Mouse (Mus musculus): Measurements from ENCODE around the gene Fgf2. TPM values are rescaled to one million over a fixed set of nuclear protein-coding genes. Genes with fewer than 3 reads are reported as not detected.
A peak's percentile ranks its signal among the peaks of the same experiment; 100 is the strongest.

Fgf2 gene
- 1 to 10 TPM; 7.3 to 8.5 TPM for total RNA-seq (2021)

DNA sequence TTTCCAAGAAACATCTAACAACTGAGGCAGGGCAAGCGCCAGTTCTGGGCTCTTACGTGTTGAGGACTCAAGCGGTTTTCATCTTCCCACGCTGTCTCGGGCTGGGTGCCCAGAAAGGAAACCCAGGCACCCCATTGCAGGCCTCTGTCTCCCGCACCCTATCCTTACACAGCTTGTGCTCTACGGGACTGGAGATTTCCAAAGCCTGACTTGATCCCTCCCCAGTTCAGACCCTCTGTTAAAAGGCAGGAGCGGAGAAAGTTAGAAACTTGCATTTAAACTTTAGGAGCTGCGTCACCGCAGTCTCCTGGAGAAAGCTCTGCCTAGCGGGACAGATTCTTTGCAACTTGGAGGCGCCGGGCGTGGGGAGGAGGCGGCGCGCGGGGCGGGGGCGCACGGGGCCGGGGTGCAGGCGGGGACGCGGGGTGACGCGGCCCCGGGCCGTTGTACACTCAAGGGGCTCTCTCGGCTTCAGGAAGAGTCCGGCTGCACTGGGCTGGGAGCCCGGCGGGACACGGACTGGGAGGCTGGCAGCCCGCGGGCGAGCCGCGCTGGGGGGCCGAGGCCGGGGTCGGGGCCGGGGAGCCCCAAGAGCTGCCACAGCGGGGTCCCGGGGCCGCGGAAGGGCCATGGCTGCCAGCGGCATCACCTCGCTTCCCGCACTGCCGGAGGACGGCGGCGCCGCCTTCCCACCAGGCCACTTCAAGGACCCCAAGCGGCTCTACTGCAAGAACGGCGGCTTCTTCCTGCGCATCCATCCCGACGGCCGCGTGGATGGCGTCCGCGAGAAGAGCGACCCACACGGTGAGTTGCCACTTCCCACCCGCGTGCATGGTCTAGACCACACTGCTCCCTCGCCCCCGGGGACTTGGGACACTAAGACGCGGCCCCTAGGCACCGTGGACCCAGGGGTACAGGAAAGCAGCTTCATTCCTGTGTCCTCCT, at the start of gene Fgf2:
TSS of gene Fgf2 (plus strand) at position 126 of the 945 bp plus-strand sequence.
- DNase-seq, result peak in 1 of 2 experiments; percentile 27

DNA sequence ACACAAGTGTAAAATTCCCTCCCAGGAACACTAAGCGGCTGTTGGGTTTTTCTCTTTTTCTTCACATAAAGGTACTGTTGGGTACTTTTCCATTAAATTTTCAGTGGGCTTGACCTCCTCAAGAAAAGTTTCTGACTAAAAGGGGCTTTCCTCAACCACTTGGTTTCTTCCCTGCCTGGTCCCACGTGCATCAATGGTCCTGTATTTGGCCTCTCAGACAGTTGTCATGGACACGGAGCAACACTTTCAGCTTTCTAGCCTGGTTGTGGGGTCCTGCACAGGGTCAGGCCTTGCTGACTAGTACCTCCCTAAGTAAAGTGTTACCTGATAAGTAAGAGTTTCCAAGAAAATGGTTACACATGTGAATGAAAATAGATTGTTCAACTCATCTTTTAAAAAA, 48.7 kb upstream of the Fgf2 start:
- DNase-seq, result no peak

DNA sequence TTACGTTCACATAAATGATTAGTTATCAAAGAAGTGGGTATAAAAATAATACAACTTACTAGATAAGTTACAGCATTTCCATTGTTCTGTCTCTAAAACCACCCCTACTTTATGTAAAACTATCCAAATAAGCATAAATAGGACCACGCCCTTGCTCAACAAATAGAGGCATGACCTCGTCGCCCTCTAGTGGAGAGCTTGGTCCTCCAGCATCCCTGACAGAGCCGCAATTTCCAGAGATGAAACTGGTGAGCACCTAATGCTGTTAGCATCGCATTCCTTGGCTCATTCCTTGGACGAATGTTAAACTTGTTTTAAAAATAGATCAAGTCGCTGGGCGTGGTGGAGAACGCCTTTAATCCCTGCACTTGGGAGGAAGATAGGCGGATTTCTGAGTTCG, 45.5 kb upstream of the Fgf2 start:
- no peak for DNase-seq

DNA sequence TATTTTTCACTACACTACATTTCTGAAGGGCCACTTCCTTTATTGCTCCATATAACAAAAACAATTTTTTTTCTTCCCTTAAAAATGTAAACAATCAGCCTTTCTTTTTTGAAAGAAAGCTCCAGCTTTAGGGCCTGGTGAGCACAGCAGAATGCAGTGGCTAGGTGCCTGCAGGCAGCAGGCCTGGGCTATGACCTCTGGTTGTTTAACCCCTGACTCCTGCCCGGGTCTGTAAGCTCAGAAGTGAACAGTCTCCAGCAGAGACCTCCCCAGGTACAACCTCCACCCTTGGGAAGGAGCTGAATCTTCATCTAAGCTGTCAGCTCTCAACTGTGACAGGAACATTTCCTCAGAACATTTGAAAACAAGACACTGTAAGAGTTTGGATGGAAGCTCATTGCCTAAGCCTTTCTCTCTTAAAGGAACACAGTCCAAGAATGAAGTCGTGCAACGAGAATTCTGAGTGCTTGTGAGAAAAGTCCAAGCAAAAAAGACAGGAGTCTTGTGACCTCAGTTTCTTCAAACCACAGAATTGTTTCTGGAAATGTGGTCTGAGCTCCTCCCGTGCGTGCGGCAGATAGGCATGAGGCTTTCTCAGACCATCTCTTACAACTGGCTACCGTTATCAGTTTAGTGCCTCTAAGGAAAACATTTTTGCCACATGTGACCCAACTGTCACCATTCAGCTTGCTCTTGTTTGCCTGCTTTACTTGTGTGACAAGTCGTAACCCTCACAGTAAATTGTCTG, 44.6 kb upstream of the Fgf2 start:
- DNase-seq, result no peak

DNA sequence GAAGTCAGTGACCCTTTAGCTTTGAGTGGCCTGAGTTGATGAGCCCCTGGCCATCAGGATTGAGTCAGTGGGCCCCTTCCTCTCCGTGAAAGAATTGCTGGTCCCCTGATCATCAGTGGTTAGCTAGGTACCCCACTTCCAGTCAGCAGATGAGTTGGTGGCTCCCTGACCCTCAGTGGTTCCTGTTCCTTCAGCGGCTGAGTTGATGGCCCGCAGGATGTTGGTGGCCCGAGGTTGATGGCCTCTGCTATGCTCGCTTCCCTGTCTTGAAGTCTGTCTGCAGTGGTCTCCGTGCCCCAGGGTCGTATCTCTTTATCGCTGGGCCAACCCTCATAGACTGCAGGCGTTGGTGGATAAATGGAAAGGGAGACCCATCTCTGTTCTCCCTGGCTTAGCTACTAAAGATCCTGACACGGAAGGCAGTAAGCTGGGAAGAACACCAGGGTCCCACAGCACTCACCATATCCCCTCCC, 36.2 kb upstream of the Fgf2 start:
- no peak for DNase-seq

DNA sequence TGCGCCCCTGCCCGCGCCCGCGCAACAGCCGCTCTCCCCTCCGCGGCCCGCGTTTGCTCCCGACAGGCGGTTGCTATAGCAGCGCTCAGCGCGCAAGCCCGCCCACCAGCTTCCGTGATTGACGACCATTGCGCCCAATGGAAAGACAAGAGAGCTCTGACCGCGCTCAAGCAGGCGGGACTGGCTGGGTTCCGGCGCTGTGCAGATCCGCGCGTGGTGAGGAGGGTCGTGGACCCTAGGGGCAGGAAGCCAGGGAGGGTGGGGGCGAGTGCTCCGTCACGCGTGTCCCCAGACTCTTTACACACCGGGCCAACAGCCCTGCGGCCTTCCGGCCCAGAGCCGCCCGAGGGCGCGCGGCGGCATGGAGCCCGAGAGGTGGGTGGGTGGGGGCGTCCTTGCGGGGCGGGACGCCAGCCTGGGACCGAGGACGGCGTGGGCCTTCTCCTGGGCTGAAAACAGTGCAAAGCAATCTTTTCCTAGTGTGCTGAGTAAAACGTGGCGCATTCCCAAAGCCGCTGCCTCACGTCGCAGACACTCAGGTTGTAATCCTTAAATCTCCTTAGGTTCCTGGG, 35.7 kb upstream of the Fgf2 start, which contains the start of the genes Bbs12 and Cetn4:
TSS of gene Bbs12 (plus strand) at position 185 of the 572 bp plus-strand sequence.
TSS of gene Cetn4 (minus strand) at position 339 of the 572 bp plus-strand sequence.
- DNase-seq, result peak; percentile 97 to 98

DNA sequence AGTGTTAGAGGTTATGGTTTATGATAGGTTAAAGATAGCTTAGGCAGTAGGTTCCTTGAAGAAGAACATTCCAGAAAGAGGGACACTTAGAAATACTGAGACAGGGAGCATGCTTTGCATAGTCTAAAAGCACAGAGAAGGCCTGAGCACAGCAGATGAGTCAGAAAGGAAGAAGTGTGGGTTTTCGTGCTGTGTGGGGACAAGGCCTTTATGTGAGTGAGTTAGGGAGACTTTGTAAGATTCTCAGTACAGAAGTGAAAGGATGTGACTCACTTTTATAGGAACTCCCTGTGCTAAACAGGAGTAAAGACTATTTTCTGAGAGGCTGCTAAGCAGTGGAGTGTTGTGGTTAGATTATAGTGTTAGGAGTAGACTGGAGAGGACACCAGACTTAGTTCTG, 34.8 kb upstream of the Fgf2 start:
- DNase-seq, result no peak

DNA sequence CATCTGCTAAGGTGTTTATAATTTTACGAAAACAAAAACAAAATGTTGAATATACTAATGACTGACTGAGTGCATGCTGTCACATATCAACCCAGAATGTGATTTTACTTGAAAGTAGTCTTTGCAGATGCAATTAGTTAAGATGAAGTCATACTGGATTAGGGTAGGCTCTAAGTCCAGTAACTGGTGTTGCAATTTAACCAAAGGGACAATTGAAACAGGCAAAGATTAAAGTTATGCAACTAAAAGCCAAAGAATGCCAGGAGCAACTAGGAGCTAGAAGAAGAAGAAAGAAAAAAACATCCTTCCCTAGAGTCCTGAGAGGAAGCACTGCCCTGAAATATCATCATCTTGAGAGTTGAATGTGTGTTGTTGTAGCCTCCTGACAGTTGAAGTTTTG, 31.9 kb upstream of the Fgf2 start:
- DNase-seq, result no peak

DNA sequence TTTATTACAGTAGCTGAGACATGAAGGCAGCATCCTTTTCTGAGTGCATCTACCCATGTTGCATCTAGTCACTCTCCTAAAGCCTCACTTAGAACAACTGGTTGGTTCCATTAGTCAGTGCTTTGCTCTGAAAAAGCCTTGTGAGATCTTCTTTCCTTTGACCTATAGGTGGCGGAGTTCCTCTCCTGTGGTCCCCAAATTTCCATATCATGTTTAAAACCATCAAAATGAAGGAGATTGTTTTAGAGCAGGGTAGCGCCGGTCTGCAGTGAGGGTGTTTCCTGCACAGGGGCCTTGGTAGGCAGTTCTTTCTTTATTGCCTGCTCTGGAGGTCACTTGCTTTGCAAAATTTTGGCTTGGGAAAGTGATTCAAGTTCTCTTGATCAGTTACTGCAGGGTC, 23.8 kb upstream of the Fgf2 start:
- DNase-seq, result no peak

DNA sequence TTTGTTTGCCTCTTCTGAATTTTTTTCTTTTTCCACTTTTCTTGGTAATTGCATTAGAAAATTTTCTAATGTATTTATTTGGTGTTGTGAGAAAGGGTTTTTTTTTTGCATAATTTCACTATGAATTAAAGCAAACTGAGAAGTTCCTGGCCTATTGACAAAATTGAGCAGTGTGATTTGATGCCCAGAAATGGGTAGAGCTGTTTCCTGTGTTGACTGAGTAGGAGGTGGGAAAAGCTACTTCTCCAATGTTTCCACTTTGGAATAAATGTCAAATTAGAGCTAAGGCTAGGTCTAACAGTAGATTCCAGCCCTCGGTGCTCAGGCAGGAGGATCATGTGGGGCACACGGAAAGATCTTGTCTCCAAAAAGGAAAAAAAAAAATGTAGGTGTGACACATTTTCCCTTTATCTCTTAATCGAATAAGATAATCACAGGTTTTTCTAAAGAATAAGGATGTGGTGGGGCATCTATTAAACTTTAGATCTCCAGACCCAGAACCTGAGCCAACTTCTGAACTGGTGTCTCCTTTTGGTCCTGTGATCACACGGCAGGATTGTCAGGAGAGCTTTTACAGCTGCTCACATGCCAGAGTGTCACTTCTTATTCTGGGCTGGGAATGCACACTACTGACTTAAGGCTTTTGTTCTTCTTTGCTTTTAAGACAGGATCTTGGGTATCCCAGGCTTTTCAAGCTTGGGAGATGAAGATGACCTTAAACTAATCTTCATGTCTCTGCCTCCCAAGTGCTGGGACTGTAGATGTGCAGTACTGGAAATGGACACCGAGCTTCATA, 22.6 kb upstream of the Fgf2 start:
- DNase-seq, result no peak

DNA sequence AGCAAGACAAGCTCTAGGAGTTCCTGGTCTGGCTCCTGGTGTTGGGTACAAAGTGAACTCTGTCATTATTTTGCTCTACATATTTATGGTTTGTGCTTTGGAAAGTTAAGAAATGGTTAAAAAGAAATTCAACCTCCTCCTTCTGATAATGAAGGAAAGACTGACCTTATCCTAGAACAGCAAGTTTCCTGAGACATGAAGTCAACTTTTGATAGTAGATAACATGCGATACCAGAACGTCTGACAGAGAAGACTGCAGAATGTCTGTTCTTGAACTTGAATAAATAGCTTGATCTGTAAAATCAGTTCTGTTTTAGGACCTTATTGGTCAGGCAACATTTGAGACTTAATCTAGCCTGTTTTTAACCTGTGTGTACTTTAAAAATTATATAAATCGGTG, 21.5 kb upstream of the Fgf2 start:
- DNase-seq, result no peak

DNA sequence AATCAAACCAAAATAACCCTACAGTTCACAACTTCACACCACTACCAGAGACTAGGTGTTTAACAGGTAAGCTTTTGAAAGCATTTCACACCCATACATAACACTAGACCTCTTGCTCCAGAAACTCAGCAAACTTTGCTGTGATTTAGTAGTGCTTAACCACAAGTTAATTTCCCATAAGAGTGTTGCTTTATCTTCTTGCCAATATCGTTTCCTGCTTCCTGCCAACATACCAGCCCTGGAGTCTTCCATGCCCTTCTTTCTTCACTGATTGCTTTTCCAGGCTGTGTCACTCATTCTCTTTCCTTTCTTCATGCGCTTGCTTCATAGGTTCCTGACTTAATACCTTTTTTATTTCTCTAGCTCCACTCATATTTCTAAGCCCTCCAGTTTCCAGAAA, 19.7 kb upstream of the Fgf2 start:
- no peak for DNase-seq

DNA sequence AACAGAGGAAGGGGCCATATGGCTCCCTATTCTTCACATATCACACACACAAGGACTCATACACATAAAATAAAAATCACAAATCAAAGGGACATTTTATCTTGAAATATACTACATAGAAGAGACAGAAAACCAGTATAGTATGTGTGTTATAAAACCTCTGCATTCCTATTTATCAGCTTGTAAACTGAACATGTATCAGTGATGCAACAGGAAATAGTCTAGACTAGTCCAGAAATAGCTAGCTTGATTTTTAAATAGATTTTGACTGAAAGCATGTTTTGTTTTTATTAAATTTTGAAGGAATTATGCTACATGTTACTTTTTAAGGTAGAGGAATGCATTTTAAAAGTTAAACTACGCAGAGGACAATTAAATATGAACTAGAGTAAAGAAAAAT, 18.2 kb upstream of the Fgf2 start:
- DNase-seq, result no peak

DNA sequence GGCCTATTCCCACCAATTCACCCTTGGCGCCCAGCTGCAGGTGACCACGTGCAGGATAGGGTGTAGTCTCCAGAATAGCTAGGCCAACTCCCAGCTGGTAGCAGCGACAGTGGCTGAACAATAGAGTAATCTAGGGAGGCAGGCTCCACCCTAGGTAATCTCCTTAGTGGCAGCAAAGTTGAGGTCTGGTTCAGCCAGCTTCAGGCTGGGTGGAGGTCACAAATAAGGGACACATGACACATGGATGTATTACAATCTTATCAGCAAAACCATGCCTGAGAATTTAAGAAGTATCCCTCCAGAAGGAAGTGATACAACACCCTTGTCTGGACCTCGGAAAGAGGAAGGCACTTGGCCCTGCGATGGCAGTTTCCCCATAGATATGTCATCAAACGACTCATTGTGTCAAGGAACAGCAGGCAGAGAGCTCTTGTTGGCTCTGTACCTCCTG, 16.1 kb upstream of the Fgf2 start:
- DNase-seq, result no peak

DNA sequence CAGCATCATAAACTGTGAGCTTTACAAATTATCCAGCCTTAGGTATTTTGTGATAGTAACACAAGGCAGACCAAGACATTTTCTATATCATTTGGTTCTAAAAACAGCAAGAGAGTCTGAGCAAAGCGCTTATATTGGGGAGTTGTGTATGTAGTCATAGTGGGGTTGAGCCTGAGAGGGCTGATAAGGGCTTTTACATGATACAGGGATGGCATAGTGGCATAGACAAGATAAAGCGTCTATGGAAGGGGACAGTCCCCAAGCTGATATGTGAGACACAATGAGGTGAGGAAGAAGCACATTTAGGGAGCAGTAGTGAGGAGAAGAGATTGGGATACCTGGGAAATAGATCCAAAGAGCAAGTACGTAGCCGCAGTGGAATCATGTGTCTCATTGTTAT, 14.1 kb upstream of the Fgf2 start:
- no peak for DNase-seq

DNA sequence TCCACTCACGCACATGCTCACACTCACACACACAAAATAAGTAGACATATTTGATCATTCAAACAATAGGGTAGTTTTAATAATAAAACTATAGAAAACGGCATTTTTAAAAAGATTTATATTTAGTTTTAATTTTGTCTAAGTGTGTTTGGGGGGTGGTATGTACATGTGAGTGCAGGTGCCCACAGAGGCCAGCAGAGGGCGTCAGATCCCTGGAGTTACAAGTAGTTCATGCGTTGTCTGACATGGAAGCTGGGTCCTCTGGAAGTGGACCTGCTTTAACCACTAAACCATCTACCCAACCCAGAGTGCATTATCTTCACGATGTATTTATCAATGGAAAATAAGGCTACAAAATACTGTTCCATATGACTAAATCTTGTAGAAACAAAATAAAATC, 7.0 kb upstream of the Fgf2 start:
- no peak for DNase-seq

DNA sequence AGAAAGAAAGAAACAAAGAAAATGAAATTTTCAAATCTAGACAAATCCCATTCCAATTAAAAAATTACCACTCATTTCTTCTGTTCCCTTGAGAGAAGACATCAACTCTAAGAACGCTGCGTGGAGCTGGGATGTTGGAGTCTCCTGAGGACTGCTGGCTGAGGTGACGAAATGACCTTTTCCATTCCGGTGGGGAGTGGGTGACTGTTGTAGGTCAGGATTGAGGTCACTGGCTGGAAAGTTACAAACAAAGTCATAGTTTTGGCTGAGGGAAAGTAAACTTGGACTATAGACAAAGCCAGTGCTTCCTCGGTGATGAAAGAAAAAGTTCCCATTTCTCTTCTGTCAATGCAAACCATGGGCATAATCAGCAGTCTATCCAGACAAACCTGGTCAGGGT, 5.3 kb upstream of the Fgf2 start:
- DNase-seq, result no peak

DNA sequence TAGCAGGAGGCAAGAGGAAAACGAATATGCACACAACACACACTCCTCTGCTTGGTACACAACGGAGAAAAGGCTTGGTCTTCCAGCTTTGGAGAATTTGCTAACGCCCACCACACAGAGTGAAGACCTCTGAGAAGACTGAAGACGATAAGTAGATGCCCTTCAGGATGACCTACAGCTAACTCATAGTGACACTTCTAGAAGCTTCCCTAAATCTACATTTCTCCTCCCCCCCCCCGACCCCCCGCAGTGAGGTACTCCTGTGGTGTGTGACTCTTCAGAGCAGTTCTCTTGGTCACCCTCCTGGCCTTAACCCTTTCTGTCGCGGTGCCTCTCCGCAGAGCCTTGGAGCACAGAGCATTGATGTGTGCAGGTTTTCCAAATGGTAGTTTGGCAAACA, 475 bp upstream of the Fgf2 start:
- DNase-seq, result no peak

DNA sequence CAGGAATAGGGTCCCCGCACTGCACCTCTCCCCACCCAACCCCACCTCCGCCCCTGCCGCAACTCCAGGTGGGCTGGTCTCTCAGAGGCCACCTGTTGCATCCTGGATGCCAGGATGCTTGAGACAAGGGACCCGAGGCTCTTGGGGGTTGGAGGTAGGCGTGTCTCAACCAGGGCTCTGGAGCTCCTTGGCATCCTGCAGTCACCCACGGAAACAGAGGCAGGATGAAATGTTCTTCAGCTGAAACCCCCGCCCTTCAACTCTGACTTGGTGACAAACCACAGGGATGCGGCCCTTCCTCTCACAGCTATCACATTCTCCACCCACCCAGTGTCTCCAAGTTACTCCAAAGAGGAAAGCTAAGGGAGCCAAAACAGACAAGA, 1.0 kb downstream of the Fgf2 start:
- DNase-seq, result no peak

DNA sequence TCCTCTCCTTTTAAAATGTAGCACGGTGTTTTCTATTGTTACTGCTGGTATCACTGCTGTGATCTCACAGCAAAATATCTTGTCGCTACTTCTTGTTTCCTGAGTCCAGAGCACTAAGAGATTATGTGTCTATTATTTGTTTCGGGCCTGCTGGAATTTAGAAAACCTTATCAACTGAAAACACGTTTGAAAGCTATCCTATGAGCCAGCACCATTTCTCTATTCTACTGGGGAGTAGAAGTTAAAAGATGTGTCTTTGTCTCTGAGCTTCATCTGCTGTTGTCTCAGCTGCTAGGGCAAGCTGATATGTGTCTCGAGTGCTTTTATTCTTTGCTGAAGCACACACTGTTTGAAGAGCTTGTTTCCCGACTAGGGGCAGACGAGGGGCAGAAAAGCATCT, 2.2 kb downstream of the Fgf2 start:
- no peak for DNase-seq

DNA sequence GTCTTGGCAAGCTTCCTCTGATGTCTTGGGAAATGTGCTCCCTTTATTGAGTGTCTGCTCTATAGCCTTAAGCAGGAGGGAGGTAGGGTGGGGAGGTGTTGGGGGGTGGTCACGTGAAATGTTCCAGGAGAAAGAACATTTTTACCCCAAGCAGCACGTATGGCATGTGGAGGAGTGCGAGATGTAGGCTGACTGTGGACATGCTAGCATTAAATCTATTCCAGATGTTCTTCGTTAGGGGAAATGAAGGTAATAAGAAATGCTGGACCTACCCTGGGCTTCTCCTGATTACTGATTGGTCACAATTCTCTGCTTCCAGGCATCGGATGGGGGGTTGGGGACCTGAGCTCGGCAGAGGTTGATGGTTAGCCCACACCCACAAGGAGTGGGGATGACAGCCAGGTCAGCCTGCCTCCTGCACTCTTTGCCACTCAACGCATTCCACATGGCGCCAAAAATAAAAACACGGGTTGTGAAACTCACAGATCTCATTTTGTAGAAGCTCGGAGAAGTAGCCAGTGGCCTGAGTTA, 5.9 kb downstream of the Fgf2 start:
- no peak for DNase-seq

DNA sequence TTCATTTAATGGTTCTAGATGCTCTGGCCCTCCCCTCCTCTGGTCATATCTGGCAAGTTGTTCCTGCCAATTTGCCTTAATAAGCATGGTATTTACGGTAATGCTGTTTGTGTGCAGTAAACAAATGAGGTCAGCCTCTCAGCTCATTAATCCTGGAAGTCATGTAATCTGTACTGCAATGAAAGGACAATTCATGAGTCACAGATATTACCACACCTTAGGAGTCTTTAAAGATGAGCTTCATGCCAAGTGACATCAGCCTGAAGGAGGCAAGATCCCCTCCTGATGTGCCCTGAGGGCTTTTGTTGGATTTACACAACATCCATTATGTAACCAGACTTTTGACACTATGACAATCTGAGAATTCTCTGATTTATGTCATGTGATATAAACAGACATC, 6.6 kb downstream of the Fgf2 start:
- no peak for DNase-seq

Measured in layer of hippocampus, postnatal 36 days (tissue).